Mouse (Mus musculus) megakaryocyte, embryonic 14.5 days (primary cell): ENCODE data around the gene 5830411N06Rik. TPM values are rescaled to one million over a fixed set of nuclear protein-coding genes. Genes with fewer than 3 reads are reported as not detected.

ENCODE experiments used
- H3K27me3 ChIP-seq: replicated peaks from 2 replicates; pipeline ENCODE3; 2012; ENCODE audit warnings: inconsistent platforms
- H3K36me3 ChIP-seq: replicated peaks from 2 replicates; pipeline ENCODE3; 2012; ENCODE audit warnings: low read length, inconsistent platforms, mixed read lengths
- H3K4me1 ChIP-seq: 2 replicates; pipeline ENCODE4 v1.6.1; 2012; ENCODE audit warnings: inconsistent platforms
- H3K4me3 ChIP-seq: replicated peaks from 2 replicates; pipeline ENCODE3; 2012; ENCODE audit warnings: moderate library complexity, mild to moderate bottlenecking, inconsistent platforms
- H3K9me3 ChIP-seq: 2 replicates; pipeline ENCODE4 v1.6.1; 2012; ENCODE audit warnings: inconsistent platforms
- FLI1 ChIP-seq: IDR thresholded peaks from 2 replicates; pipeline ENCODE4 v1.6.1; 2012; ENCODE audit warnings: low read length, inconsistent platforms, mixed read lengths
- GATA1 ChIP-seq: IDR thresholded peaks from 3 replicates; pipeline ENCODE4 v1.6.1; 2012; ENCODE audit warnings: mixed read lengths, low read length, inconsistent platforms, borderline replicate concordance
- polyA plus RNA-seq: library from polyadenylated mRNA; stranded (reverse); fragments of >175 nt; gene quantifications from 2 replicates; pipeline ENCODE4 v1.2.3, GENCODE M21; 2012; ENCODE audit warnings: low replicate concordance; ENCODE audit not compliant: insufficient read depth

The 5830411N06Rik gene
- polyA plus RNA-seq, 1 experiment: not detected

- Histone ChIP-seq H3K36me3 (no peaks in the 10 kb centered on the region), H3K4me3 (no peak overlapping the region), H3K27me3 (no peaks in the 10 kb centered on the region), H3K9me3 (no peaks in the 10 kb centered on the region), H3K4me1 (no peaks in the 10 kb centered on the region)
- TF ChIP-seq GATA1 (no peak), FLI1 (no peak)
These were observed 74.1 kb downstream of the 5830411N06Rik start for GRCm38 (mm10) chr7:140321135-140321534.

GRCm38 (mm10) chr7:140329766-140330304, 82.8 kb downstream of the 5830411N06Rik start:
- no peak for TF ChIP-seq FLI1
- TF ChIP-seq GATA1: no peak
- Histone ChIP-seq H3K4me3 (no peak overlapping the region), H3K9me3 (no peaks in the 10 kb centered on the region), H3K27me3 (peaks cover 2% of the 10 kb centered on the region), H3K36me3 (no peaks in the 10 kb centered on the region), H3K4me1 (no peaks in the 10 kb centered on the region)

DNA sequence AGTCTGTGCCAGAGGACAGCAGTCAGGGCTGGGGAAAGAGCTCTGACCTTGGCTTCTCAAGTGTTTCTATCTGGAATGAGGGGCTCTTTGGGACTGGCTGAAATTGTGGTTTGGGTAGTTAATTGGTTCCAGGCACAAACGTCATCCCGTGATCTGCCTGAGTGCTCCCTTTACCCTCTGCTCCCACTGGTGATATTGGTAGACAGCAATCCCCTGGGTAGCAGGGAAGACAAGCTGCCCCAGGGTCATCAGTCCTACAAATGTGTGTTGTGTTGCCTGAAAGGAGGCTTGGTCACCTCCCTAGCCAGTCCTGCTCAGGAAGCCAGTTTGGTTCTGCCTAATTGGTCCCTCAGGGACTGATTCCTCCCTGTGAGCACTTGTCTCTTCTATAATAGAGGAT, 86.6 kb downstream of the 5830411N06Rik start, which contains the start of gene Olfr527:
Olfr527 (plus strand) TSS at position 301 of the 400 bp plus-strand sequence.
- Histone ChIP-seq H3K27me3 (peaks cover 2% of the 10 kb centered on the region), H3K9me3 (no peaks in the 10 kb centered on the region), H3K36me3 (no peaks in the 10 kb centered on the region), H3K4me1 (no peaks in the 10 kb centered on the region), H3K4me3 (no peak within 1 kb of the TSS)
- TF ChIP-seq FLI1: no peak

Other genes with a start within 250 kb of the 5830411N06Rik start
- gene Zfp511, start 210.9 kb upstream of the 5830411N06Rik start, polyA plus RNA-seq: 13.1 and 14.7 TPM in 2 replicates
- 0.54 and 3.8 TPM in 2 replicates for gene Tubgcp2, start 210.6 kb upstream of the 5830411N06Rik start, polyA plus RNA-seq
- not detected in 2 replicates for gene Msx3, start 198.2 kb upstream of the 5830411N06Rik start, polyA plus RNA-seq
- 0.22 and 5.4 TPM in 2 replicates for gene Caly, start 164.7 kb upstream of the 5830411N06Rik start, polyA plus RNA-seq
- gene Prap1, start 153.9 kb upstream of the 5830411N06Rik start, polyA plus RNA-seq: not detected in 2 replicates
- 6.5 and 31.6 TPM in 2 replicates for gene Fuom, start 144.8 kb upstream of the 5830411N06Rik start, polyA plus RNA-seq
- 2.9 and 4.3 TPM in 2 replicates for gene Paox, start 131.5 kb upstream of the 5830411N06Rik start, polyA plus RNA-seq
- gene Echs1, start 130.8 kb upstream of the 5830411N06Rik start, polyA plus RNA-seq: 5.5 TPM in 1 of 2 replicates, not detected in the other
- gene Mtg1, start 109.7 kb upstream of the 5830411N06Rik start, polyA plus RNA-seq: 6.6 TPM in 1 of 2 replicates, not detected in the other
- not detected in 2 replicates for gene Sprn, start 92.4 kb upstream of the 5830411N06Rik start, polyA plus RNA-seq
- gene Olfr522, start 82.5 kb upstream of the 5830411N06Rik start, polyA plus RNA-seq: not detected in 2 replicates
- gene Olfr523, start 74.1 kb upstream of the 5830411N06Rik start, polyA plus RNA-seq: not detected in 2 replicates
- not detected in 2 replicates for gene Olfr524, start 41.3 kb upstream of the 5830411N06Rik start, polyA plus RNA-seq
- 0.15 TPM in 1 of 2 replicates, not detected in the other for gene Cd163l1, start 29.0 kb upstream of the 5830411N06Rik start, polyA plus RNA-seq
- gene Olfr525, start 73.6 kb downstream of the 5830411N06Rik start, polyA plus RNA-seq: not detected in 2 replicates
- 0.71 TPM in 1 of 2 replicates, not detected in the other for gene Olfr527, start 86.7 kb downstream of the 5830411N06Rik start, polyA plus RNA-seq
- gene Olfr60, start 114.4 kb downstream of the 5830411N06Rik start, polyA plus RNA-seq: not detected in 2 replicates
- not detected in 2 replicates for gene Olfr530, start 129.0 kb downstream of the 5830411N06Rik start, polyA plus RNA-seq
- gene Olfr531, start 155.6 kb downstream of the 5830411N06Rik start, polyA plus RNA-seq: not detected in 2 replicates
- not detected in 2 replicates for gene Olfr532, start 174.4 kb downstream of the 5830411N06Rik start, polyA plus RNA-seq
- gene Olfr533, start 216.1 kb downstream of the 5830411N06Rik start, polyA plus RNA-seq: not detected in 2 replicates
- gene Olfr535, start 236.9 kb downstream of the 5830411N06Rik start, polyA plus RNA-seq: not detected in 2 replicates